Mouse (Mus musculus): ENCODE measurements around the gene Ccdc96.

Ccdc96 gene

DNA sequence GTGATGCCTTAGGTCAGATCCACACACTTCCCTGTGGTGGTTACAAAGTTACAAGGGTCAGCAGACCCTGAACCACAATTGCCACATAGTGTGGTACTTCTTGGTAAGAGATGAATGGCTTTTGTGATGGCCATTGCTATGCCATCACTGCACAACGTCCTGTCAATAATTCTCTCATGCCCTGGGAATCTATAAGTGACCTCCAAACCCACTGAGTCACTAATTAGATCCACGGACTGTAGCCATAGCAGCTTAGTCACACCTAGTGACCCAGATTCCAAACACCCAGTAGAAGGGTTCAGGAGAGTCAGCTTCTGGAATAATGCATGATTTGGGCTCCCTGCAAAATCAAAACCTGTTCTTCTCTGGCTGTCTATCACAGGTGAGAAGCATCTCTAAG is 40.8 kb downstream of the Ccdc96 start:
- no peak for DNase-seq (ENCODE audit: low read depth, low spot score)

DNA sequence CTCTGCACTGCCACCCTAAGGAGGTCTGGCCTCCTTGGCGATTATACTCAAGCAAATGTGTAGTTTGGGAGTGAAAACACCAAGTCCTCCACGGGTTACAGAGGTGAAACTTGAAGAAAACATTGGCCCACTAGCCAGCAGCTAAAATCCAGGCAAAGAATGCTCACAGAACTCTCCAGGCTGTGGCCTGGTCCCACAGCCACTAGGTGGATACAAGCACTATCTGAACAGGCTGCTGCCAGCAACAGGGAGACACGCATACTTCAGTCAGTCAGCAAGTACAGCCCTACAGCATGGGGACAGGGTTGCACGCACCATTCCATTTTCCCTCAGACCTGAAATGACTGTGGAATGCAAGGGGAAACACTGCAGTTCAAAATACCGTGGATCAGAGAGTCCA is 41.9 kb downstream of the Ccdc96 start:
- DNase-seq (ENCODE audit: low read depth, low spot score) = no peak

DNA sequence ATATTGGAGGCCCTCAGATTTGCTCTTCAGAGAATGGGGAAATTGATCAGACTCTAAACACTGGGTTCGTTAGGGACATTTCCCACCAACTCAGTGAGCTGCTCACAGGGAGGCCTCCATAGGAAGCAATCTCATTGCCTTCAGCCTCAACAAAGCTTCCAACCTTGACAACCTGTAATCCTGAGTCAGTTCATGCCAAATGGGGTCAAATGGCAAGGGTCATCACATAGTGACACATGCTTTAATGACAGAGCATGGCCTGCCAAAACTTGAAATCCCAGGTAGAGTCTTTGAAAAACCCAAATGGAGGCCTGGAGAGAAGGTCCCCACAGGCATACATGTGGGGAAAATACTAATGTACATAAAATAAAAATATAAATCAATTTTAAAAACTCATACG is 42.5 kb downstream of the Ccdc96 start:
- DNase-seq (ENCODE audit: low read depth, low spot score) = no peak

DNA sequence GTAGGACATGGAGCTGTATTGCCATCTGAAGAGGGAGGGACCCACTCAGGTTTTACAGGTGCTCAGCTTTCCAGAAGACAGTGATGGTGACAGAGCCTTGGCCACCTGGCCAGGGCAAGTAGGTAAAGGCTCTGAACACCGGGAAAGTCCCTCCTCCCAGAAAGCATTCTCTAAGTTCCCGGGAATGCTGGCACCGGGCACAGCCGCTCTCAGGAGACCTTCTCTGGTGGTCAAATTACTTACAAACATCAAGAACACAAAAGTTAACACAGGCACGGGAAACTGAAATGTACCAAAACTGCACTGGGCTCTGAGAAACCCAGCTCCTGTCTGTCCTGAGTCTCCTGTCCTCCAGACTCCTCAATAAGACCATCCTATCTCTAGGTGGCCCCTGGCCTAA is 45.3 kb downstream of the Ccdc96 start:
- no peak for DNase-seq (ENCODE audit: low read depth, low spot score)

DNA sequence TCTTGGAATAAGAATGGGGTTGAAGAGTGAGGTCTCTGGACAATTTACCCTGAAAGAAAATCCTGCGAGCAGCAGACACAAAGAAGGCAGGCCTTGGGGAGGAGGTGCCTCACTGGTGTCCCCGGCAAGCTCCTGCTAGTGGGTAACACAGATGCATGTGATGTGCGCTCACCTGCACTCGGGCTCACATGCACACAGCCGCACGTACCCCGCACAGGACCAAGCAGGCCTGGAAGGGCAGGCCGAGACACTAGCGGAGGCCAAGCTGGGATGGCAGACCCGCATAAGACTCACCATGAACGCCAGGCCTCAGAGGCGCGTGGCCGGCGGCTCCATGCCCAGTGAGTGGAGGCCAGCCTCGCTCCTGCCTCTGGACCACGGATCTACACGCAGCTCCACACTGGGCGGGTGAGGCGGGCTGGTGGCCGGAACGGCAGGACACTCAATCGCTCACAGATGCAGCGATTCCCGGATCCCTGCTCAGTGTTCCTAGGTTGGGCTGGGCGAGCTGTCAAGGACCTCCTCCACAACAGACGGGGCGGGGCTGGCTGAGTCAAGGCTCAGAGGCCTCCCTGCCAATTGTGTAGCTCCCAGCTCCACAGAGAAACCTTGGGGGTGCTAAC is 45.9 kb downstream of the Ccdc96 start:
- DNase-seq (ENCODE audit: low read depth, low spot score) = peak; percentile 75

DNA sequence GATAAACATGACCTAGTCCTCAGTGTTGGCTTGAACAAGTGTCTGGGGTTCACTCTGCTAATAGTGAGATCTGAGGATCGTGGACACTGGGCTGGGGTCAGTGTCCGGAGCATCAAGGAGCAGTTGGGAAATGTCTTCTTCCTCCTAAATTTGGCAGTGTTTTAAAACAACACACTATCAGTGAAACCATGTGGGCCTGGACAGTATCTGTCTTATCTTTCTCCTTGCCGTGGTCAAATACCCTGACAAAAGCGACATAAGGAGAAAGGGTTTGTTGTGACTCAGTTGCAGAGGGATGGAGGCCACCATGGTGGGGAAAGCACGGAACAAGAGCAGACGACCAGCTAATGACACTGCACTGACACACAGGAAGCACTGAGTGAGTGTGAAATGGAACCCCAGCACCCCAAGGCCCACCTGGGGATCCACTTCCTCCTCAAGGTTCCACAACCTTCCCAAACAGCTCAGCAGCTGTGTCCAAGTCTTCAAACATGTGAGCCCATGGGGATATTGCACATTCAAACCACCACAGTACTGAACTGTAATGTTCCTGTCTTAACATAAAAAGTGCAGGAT is 50.2 kb downstream of the Ccdc96 start:
- no peak for DNase-seq (ENCODE audit: low read depth, low spot score)

DNA sequence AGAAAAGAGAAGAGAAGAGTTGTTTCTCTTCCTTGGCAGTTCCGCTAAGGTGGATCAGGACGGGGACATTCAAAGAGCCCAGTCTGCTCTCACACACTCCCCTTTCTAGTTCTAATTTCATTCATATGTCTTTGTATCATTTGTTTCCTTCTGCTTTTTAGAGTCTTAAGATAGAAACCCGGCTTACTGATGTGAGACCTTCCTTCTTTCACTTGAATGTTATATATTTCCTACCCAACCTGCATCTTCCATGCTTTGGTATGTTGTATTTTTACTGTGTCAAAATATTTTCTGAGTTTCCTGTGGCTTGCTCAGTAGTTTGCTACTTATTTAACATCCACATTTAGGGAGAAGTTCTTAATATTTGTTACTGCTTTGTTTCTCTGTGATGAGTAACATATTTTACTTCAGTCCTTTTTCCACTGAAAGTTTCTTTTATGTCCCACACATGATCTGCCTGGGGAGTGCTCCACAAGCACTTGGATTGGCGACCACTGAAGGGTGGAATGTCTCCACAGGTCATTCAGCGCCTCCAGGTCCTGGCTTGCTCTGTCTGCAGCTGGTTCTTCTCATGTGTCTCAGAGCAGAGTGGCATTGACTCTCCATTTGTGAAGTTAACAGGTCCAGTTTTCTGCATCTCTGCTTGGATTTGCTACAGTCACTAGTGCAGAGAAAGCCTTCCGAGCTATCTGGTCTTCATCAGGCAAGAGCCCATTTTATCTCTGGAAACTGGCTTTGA is 51.2 kb downstream of the Ccdc96 start:
- no peak for DNase-seq (ENCODE audit: low read depth, low spot score)

DNA sequence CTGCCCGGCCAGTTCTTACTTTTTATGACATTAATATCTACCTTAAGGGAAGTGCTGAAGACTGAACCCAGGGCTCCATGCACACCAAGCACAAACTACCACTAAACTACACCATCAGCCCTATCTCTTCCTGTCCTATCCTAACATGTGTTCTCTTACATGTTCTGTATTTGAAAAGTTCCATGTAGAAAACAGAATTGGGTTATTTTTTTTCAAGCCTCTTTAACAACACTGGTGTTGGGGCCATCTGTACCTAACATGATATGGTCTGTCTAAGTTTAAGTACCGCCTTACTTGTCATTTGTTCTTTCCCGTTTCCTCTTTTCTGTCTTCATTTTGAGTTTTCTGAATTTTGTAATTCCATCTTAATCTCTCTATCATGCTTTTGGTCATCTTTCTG is 52.0 kb downstream of the Ccdc96 start:
- DNase-seq (ENCODE audit: low read depth, low spot score) = no peak
